ENCODE assay signal across 27 mouse cellular contexts in genomic region chr10:52992246-52992645, GRCm38 (mm10).
DNase-seq lines count a peak whose midpoint lies in the region; ATAC-seq lines count a peak whose summit lies in the region.
"Had no signal": no experiment of that assay in that cellular context is flagged by ENCODE, and none has a peak within 500 bp of the region (broad histone marks: within the 10 kb centered on the region; RNA-seq: fewer than 3 reads in every experiment).

No protein-coding gene starts in this region.

- intact Hi-C loops in left cerebral cortex, postnatal 25 days (cut with DNase I): no loop called here
- intact Hi-C loops in left cerebral cortex, postnatal 10 days (cut with DNase I): no loop called here

- DNase-seq in frontal cortex, postnatal 10 days (ENCODE audit: low spot score in 2 of 2): no peak
- DNase-seq in left cerebral cortex, postnatal 25 days (ENCODE audit: low spot score in 2 of 2): peak; percentile 22 to 81
- no peak for DNase-seq in left cerebral cortex, postnatal 10 days (ENCODE audit: extremely low spot score in 1 of 2, low spot score in 2 of 2)
- peak; percentile 28 to 36 for DNase-seq in right cerebral cortex, adult 2 months (ENCODE audit: low spot score in 2 of 2)
- DNase-seq in right cerebral cortex, postnatal 4 days: no peak
- DNase-seq in telencephalon, adult 2 months (ENCODE audit: low read depth, low spot score): peak; percentile 43
- DNase-seq in yolk sac, embryonic 10.5 days (ENCODE audit: low spot score): no peak
- DNase-seq: adrenal gland, postnatal 10 days; cerebellum, adult 11-12 months; cerebellum, adult 9-11 months; embryo, embryonic 11 days; gastrocnemius, postnatal 14 days; heart, postnatal 36 days; kidney, adult 2 months; kidney, postnatal 36 days; layer of hippocampus, postnatal 36 days; liver, embryonic 13.5 days; lung, adult 18-20 months; lung, postnatal 10 days; midbrain, embryonic 14.5 days; thymus, adult 2 months; thymus, postnatal 36 days had no signal

- peak; percentile 99 for ATAC-seq in frontal cortex, adult (ENCODE audit: low TSS enrichment)
- ATAC-seq: forebrain, embryonic 14.5 days; hindbrain, postnatal 0 days; intestine, embryonic 15.5 days; Patski had no signal

Comparison
In these comparisons a context has a peak if more than half of its experiments do, and no peak if none do; other contexts are left out.
1. DNase-seq: peak in left cerebral cortex, postnatal 25 days (2 of 2), right cerebral cortex, adult 2 months (2 of 2) and telencephalon, adult 2 months (single experiment); none in frontal cortex, postnatal 10 days (0 of 2), left cerebral cortex, postnatal 10 days (0 of 2), right cerebral cortex, postnatal 4 days (single experiment) and yolk sac, embryonic 10.5 days (single experiment).